Mouse (Mus musculus) embryonic facial prominence, embryonic 11.5 days (tissue): ENCODE measurements around the gene Asic2. TPM values are rescaled to one million over a fixed set of nuclear protein-coding genes. Genes with fewer than 3 reads are reported as not detected.

Experiments
- ATAC-seq: fragments of 200-750 bp; cut with Nextera tagmentation; replicated peaks from 2 replicates; pipeline ENCODE4 v1.8.0; 2017; ENCODE audit warnings: low read depth; ENCODE audit not compliant: insufficient number of reproducible peaks, low FRiP score, low TSS enrichment
- DNase-seq: peaks from one replicate; pipeline ENCODE4 v3.0.0-alpha.2; 2015; ENCODE audit warnings: low spot score
- H3K27ac ChIP-seq: fragments of 300-500 bp; sonication (generic); replicated peaks from 2 replicates; pipeline ENCODE4 v1.5.1; 2014; ENCODE audit warnings: mild to moderate bottlenecking, low read depth, low read length, control low read depth
- H3K27me3 ChIP-seq: fragments of 300-500 bp; sonication (generic); 2 replicates; pipeline ENCODE4 v1.6.1; 2014; ENCODE audit warnings: mild to moderate bottlenecking, low read length, moderate library complexity, mixed read lengths; ENCODE audit not compliant: control insufficient read depth, insufficient read depth
- H3K36me3 ChIP-seq: fragments of 300-500 bp; sonication (generic); replicated peaks from 2 replicates; pipeline ENCODE4 v1.6.1; 2014; ENCODE audit warnings: low read depth, mild to moderate bottlenecking, low read length, moderate library complexity, mixed read lengths; ENCODE audit not compliant: control insufficient read depth, insufficient read depth
- H3K4me1 ChIP-seq: fragments of 300-500 bp; sonication (generic); 2 replicates; pipeline ENCODE4 v1.6.1; 2014; ENCODE audit warnings: low read length, mixed read lengths; ENCODE audit not compliant: control insufficient read depth, insufficient read depth
- H3K4me2 ChIP-seq: fragments of 300-500 bp; sonication (generic); 2 replicates; pipeline ENCODE4 v1.6.1; 2014; ENCODE audit warnings: low read depth, mild to moderate bottlenecking, control low read depth, low read length, moderate library complexity
- H3K4me3 ChIP-seq: fragments of 300-500 bp; sonication (generic); 2 replicates; pipeline ENCODE4 v1.5.1; 2014; ENCODE audit warnings: low read depth, low read length, control low read depth
- H3K9ac ChIP-seq: fragments of 300-500 bp; sonication (generic); replicated peaks from 2 replicates; pipeline ENCODE4 v1.6.1; 2014; ENCODE audit warnings: mild to moderate bottlenecking, control low read depth, low read length
- H3K9me3 ChIP-seq: fragments of 300-500 bp; sonication (generic); replicated peaks from 2 replicates; pipeline ENCODE4 v1.6.1; 2016; ENCODE audit warnings: mild to moderate bottlenecking, low read length, inconsistent platforms, mixed read lengths; ENCODE audit not compliant: control insufficient read depth
- WGBS: fragments of 180-500 bp; shearing (Covaris S2); extraction: QIAGEN DNeasy Blood & Tissue Kit; methylation state at CpG from one replicate; pipeline ENCODE4 v1.1.7; 2014; 5-methylcytosine and 5-hydroxymethylcytosine counted together
- polyA plus RNA-seq: library from polyadenylated mRNA; unstranded; fragments of >200 nt; fragmentation: Nextera tagmentation; extraction: Ambion mirVana; gene quantifications from 2 replicates; pipeline ENCODE4 v1.2.1, GENCODE M21; 2014

The Asic2 gene
- polyA plus RNA-seq, 1 experiment from 2014 or later = 0.46 TPM

GRCm38 (mm10) chr11:81080076-81080805 lies 888.0 kb downstream of the Asic2 start:
- Histone ChIP-seq H3K36me3 (no peaks in the 10 kb centered on the region), H3K9me3 (no peaks in the 10 kb centered on the region), H3K27me3 (no peaks in the 10 kb centered on the region), H3K4me2 (no peak overlapping the region), H3K4me3 (no peak overlapping the region), H3K4me1 (no peaks in the 10 kb centered on the region), H3K27ac (no peak overlapping the region), H3K9ac (no peak overlapping the region)
- 74% methylated on average over 11 of the region's 11 CpGs for WGBS
- DNase-seq (no peak), ATAC-seq (no peak)

- no peak overlapping the region for H3K4me3 ChIP-seq
- H3K4me1 ChIP-seq = no peaks in the 10 kb centered on the region
- no peak overlapping the region for H3K9ac ChIP-seq
- H3K4me2 ChIP-seq = no peak overlapping the region
- DNase-seq (no peak), ATAC-seq (no peak)
- no peak overlapping the region for H3K27ac ChIP-seq
- WGBS = 75% methylated on average over 3 of the region's 3 CpGs
- no peaks in the 10 kb centered on the region for H3K27me3 ChIP-seq
- no peaks in the 10 kb centered on the region for H3K9me3 ChIP-seq
- H3K36me3 ChIP-seq = no peaks in the 10 kb centered on the region
Observed at GRCm38 (mm10) chr11:81079237-81079636, 889.0 kb downstream of the Asic2 start.

GRCm38 (mm10) chr11:81071836-81072235 lies 896.4 kb downstream of the Asic2 start:
- H3K4me3 ChIP-seq = no peak overlapping the region

GRCm38 (mm10) chr11:81065386-81065785 lies 902.9 kb downstream of the Asic2 start:
- Histone ChIP-seq H3K4me2 (no peak overlapping the region), H3K9me3 (no peaks in the 10 kb centered on the region), H3K27ac (no peak overlapping the region), H3K36me3 (no peaks in the 10 kb centered on the region), H3K4me1 (no peaks in the 10 kb centered on the region), H3K27me3 (no peaks in the 10 kb centered on the region), H3K4me3 (no peak overlapping the region), H3K9ac (no peak overlapping the region)
- WGBS = 85% methylated on average over 11 of the region's 11 CpGs
- no peak for ATAC-seq
- no peak for DNase-seq

More at GRCm38 (mm10) chr11:81071836-81072235, 896.4 kb downstream of the Asic2 start:
- Histone ChIP-seq H3K27me3 (no peaks in the 10 kb centered on the region), H3K27ac (no peak overlapping the region), H3K9ac (no peak overlapping the region), H3K9me3 (no peaks in the 10 kb centered on the region), H3K4me1 (no peaks in the 10 kb centered on the region), H3K36me3 (no peaks in the 10 kb centered on the region), H3K4me2 (no peak overlapping the region)
- whole genome bisulfite sequencing = 86% methylated on average over 4 of the region's 4 CpGs
- no peak for ATAC-seq
- no peak for DNase-seq

- Histone ChIP-seq H3K4me1 (no peaks in the 10 kb centered on the region), H3K9me3 (no peaks in the 10 kb centered on the region), H3K36me3 (no peaks in the 10 kb centered on the region), H3K9ac (no peak overlapping the region), H3K27ac (no peak overlapping the region), H3K4me3 (no peak overlapping the region), H3K27me3 (no peaks in the 10 kb centered on the region), H3K4me2 (no peak overlapping the region)
- 93% methylated on average over 2 of the region's 2 CpGs for WGBS
- DNase-seq = no peak
- no peak for ATAC-seq
Observed at GRCm38 (mm10) chr11:81064006-81064405, 904.3 kb downstream of the Asic2 start.

GRCm38 (mm10) chr11:81060077-81060476 lies 908.2 kb downstream of the Asic2 start:
- Histone ChIP-seq H3K4me3 (no peak overlapping the region), H3K36me3 (no peaks in the 10 kb centered on the region), H3K27me3 (no peaks in the 10 kb centered on the region), H3K9me3 (no peaks in the 10 kb centered on the region), H3K4me1 (no peaks in the 10 kb centered on the region), H3K9ac (no peak overlapping the region), H3K27ac (no peak overlapping the region), H3K4me2 (no peak overlapping the region)
- WGBS = 98% methylated on average over 2 of the region's 2 CpGs
- no peak for DNase-seq
- no peak for ATAC-seq

- no peaks in the 10 kb centered on the region for H3K36me3 ChIP-seq
- H3K4me1 ChIP-seq = no peaks in the 10 kb centered on the region
- H3K9me3 ChIP-seq = no peaks in the 10 kb centered on the region
- H3K4me2 ChIP-seq = no peak overlapping the region
- H3K27ac ChIP-seq = no peak overlapping the region
- DNase-seq = no peak
- no peak overlapping the region for H3K4me3 ChIP-seq
- no peak for ATAC-seq
- no peaks in the 10 kb centered on the region for H3K27me3 ChIP-seq
- no peak overlapping the region for H3K9ac ChIP-seq
- 86% methylated on average over 9 of the region's 9 CpGs for whole genome bisulfite sequencing
Observed at GRCm38 (mm10) chr11:81059546-81059945, 908.7 kb downstream of the Asic2 start.

GRCm38 (mm10) chr11:81057506-81057905 lies 910.8 kb downstream of the Asic2 start:
- WGBS = 93% methylated on average over 3 of the region's 3 CpGs
- no peaks in the 10 kb centered on the region for H3K9me3 ChIP-seq

More at GRCm38 (mm10) chr11:81057506-81057905, 910.8 kb downstream of the Asic2 start:
- ATAC-seq (no peak), DNase-seq (no peak)
- Histone ChIP-seq H3K36me3 (no peaks in the 10 kb centered on the region), H3K27ac (no peak overlapping the region), H3K4me2 (no peak overlapping the region), H3K9ac (no peak overlapping the region), H3K4me3 (no peak overlapping the region), H3K4me1 (no peaks in the 10 kb centered on the region), H3K27me3 (no peaks in the 10 kb centered on the region)
